Mouse (Mus musculus) small intestine, adult 2 months (tissue): ENCODE results near the gene Vmn2r39. TPM values are rescaled to one million over a fixed set of nuclear protein-coding genes. Genes with fewer than 3 reads are reported as not detected.
"Not testable (repeated sequence)": the region's sequence is repeated elsewhere in the genome, so short reads cannot be mapped to it uniquely, and the experiment has no call there.

Experiments used
- H3K27ac ChIP-seq: fragments of 200-500 bp; 2 replicates; pipeline ENCODE4 v1.5.1; 2012; ENCODE audit warnings: low read depth, low read length, control low read depth, inconsistent platforms; ENCODE audit not compliant: insufficient read depth
- H3K27me3 ChIP-seq: fragments of 200-500 bp; 2 replicates; pipeline ENCODE4 v1.6.1; 2012; ENCODE audit warnings: mild to moderate bottlenecking, moderate library complexity, low read length, inconsistent platforms; ENCODE audit not compliant: control insufficient read depth, insufficient read depth
- H3K36me3 ChIP-seq: fragments of 200-500 bp; 2 replicates; pipeline ENCODE4 v1.6.1; 2012; ENCODE audit warnings: mild to moderate bottlenecking, low read length, control low read depth, inconsistent platforms; ENCODE audit not compliant: control insufficient read depth, insufficient read depth
- H3K4me1 ChIP-seq: fragments of 200-500 bp; 2 replicates; pipeline ENCODE4 v1.6.1; 2012; ENCODE audit warnings: low read length, inconsistent platforms, mixed read lengths; ENCODE audit not compliant: control insufficient read depth, insufficient read depth, insufficient read length
- H3K4me3 ChIP-seq: fragments of 200-500 bp; 2 replicates; pipeline ENCODE4 v1.5.1; 2012; ENCODE audit warnings: low read depth, mild to moderate bottlenecking, control low read depth, inconsistent platforms, low read length, moderate library complexity
- WGBS: fragments of 180-500 bp; shearing (Covaris S2); methylation state at CpG from one replicate; pipeline ENCODE4 v1.1.7; 2018; 5-methylcytosine and 5-hydroxymethylcytosine counted together
- polyA plus RNA-seq: library from polyadenylated mRNA; depleted of rRNA; stranded (reverse); fragments of >200 nt; gene quantifications from 2 replicates; pipeline ENCODE4 v1.2.3, GENCODE M21; 2012; rRNA removed

The Vmn2r39 gene
- polyA plus RNA-seq, result not detected in 2 replicates

DNA sequence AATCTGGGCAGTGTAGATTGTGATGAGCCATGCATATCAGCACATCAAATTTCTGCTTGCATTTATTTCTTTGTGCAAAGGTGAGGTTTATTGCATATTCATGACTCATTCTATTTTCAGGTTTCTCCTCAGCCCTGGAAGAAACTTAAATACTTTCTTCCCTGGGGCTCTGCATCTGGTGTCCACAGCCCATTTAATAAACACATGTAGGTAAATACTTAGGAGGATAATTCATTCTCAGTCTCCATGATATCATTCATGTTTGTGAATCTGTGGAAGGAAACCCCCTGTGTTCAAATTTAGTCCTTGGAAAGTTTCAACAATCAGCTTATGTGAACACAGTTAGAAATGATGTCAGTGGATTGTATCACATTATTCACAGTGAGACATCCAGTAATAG, at the start of gene Vmn2r39:
Vmn2r39 (minus strand) TSS at position 101 of the 400 bp plus-strand sequence.
- not testable (repeated sequence) for H3K27ac ChIP-seq, H3K27me3 ChIP-seq, H3K36me3 ChIP-seq, H3K4me3 ChIP-seq, H3K4me1 ChIP-seq

DNA sequence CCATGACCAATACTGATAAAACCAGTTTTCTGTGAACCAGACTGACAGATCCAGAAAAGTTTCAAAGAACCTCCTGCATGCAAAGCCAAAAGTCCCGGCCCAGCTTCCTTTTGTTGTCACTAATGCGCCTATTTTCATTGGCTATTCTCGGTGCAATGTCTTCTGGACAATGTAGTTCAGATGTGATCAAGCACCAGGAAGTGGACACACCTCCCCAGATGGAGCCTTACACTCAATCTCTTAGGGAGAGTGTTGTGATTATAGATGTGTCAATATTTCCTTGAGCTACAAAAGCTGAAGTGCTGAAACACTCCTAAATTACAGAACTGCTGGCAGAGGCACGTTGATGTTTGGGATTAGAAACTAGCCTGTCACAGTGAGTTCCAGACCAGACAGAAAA, 34.8 kb upstream of the Vmn2r39 start:
- 84% methylated on average over 4 of the region's 4 CpGs for WGBS
- H3K4me1 ChIP-seq, H3K4me3 ChIP-seq, H3K36me3 ChIP-seq, H3K27ac ChIP-seq, H3K27me3 ChIP-seq: not testable (repeated sequence)

Other genes with a start within 250 kb of the Vmn2r39 start
- gene Vmn2r40, start 99.4 kb downstream of the Vmn2r39 start, polyA plus RNA-seq, result not detected in 2 replicates
- not detected in 2 replicates for gene Vmn2r38, start 67.1 kb upstream of the Vmn2r39 start, polyA plus RNA-seq
- gene Vmn2r37, start 192.9 kb upstream of the Vmn2r39 start, polyA plus RNA-seq, result not detected in 2 replicates